Mouse (Mus musculus): ENCODE data around the gene Zfp319. TPM values are rescaled to one million over a fixed set of nuclear protein-coding genes. Genes with fewer than 3 reads are reported as not detected.
A peak's percentile ranks its signal among the peaks of the same experiment; 100 is the strongest.

Zfp319 gene
- total RNA-seq, 1 experiment, result 3.2 TPM

GRCm38 (mm10) chr8:95336363-95336762, 4.6 kb upstream of the Zfp319 start:
- TF ChIP-seq ZNF384 (IDR thresholded peaks at IDR 0.05; ENCODE audit: low read depth, low read length) (no peak), HCFC1 (IDR thresholded peaks at IDR 0.05; ENCODE audit: borderline replicate concordance, insufficient read depth, low read length) (no peak), MAFK (IDR thresholded peaks at IDR 0.05; ENCODE audit: insufficient read depth, low read depth, low read length) (no peak), ZC3H11A (IDR thresholded peaks at IDR 0.05; ENCODE audit: borderline replicate concordance, low read depth, low read length) (no peak), CHD2 (IDR thresholded peaks at IDR 0.05; ENCODE audit: low read depth, low read length) (no peak)
- Histone ChIP-seq H3K9me3 (ENCODE audit: control insufficient read depth, insufficient read depth, low read depth, low read length) (no peaks in the 10 kb centered on the region), H3K4me1 (ENCODE audit: control insufficient read depth in 2 of 2, insufficient read depth in 2 of 2, low read length in 2 of 2, poor library complexity in 1 of 2) (peaks cover 3 to 5% of the 10 kb centered on the region in 2 experiments; a peak in 1 of 4 replicates), H3K9ac (ENCODE audit: insufficient read depth, low read depth, low read length, poor library complexity, severe bottlenecking) (no peak overlapping the region), H3K27ac (ENCODE audit: insufficient read depth, low read depth, low read length, poor library complexity, severe bottlenecking) (no peak overlapping the region), H3K4me3 (ENCODE audit: insufficient read depth in 1 of 2, low read depth in 1 of 2, low read length in 2 of 2, poor library complexity in 1 of 2, severe bottlenecking in 1 of 2) (no peak overlapping the region), H3K36me3 (ENCODE audit: control insufficient read depth, insufficient read depth, low read length, poor library complexity, severe bottlenecking) (no peaks in the 10 kb centered on the region; the same call in 1 of the 2 replicates)
- in situ Hi-C loops (cut with MboI; ENCODE audit: low sequenced_read_pairs in 2 of 2, unreplicated experiment in 2 of 2), result no loop called here
- no peak for DNase-seq (ENCODE audit: low read depth, low spot score)

- Histone ChIP-seq H3K27ac (ENCODE audit: insufficient read depth, low read depth, low read length, poor library complexity, severe bottlenecking) (no peak overlapping the region), H3K9ac (ENCODE audit: insufficient read depth, low read depth, low read length, poor library complexity, severe bottlenecking) (no peak overlapping the region), H3K9me3 (ENCODE audit: control insufficient read depth, insufficient read depth, low read depth, low read length) (no peaks in the 10 kb centered on the region), H3K4me1 (ENCODE audit: control insufficient read depth in 2 of 2, insufficient read depth in 2 of 2, low read length in 2 of 2, poor library complexity in 1 of 2) (peaks cover 3 to 8% of the 10 kb centered on the region in 2 experiments; a peak in 2 of 4 replicates), H3K36me3 (ENCODE audit: control insufficient read depth, insufficient read depth, low read length, poor library complexity, severe bottlenecking) (no peaks in the 10 kb centered on the region; the same call in 1 of the 2 replicates), H3K4me3 (ENCODE audit: insufficient read depth in 1 of 2, low read depth in 1 of 2, low read length in 2 of 2, poor library complexity in 1 of 2, severe bottlenecking in 1 of 2) (no peak overlapping the region)
- in situ Hi-C loops (cut with MboI; ENCODE audit: low sequenced_read_pairs in 2 of 2, unreplicated experiment in 2 of 2), result no loop called here
- TF ChIP-seq CHD2 (IDR thresholded peaks at IDR 0.05; ENCODE audit: low read depth, low read length) (no peak), HCFC1 (IDR thresholded peaks at IDR 0.05; ENCODE audit: borderline replicate concordance, insufficient read depth, low read length) (no peak), ZC3H11A (IDR thresholded peaks at IDR 0.05; ENCODE audit: borderline replicate concordance, low read depth, low read length) (no peak), ZNF384 (IDR thresholded peaks at IDR 0.05; ENCODE audit: low read depth, low read length) (no peak), MAFK (IDR thresholded peaks at IDR 0.05; ENCODE audit: insufficient read depth, low read depth, low read length) (no peak)
- DNase-seq (ENCODE audit: low read depth, low spot score), result no peak
Measured at GRCm38 (mm10) chr8:95335706-95336105, 4.0 kb upstream of the Zfp319 start.

- peaks cover 3 to 14% of the 10 kb centered on the region in 2 experiments; a peak in 2 of 4 replicates for H3K4me1 ChIP-seq (ENCODE audit: control insufficient read depth in 2 of 2, insufficient read depth in 2 of 2, low read length in 2 of 2, poor library complexity in 1 of 2)
- H3K4me3 ChIP-seq (ENCODE audit: insufficient read depth in 1 of 2, low read depth in 1 of 2, low read length in 2 of 2, poor library complexity in 1 of 2, severe bottlenecking in 1 of 2), result peak overlapping the region; percentile 82 to 96
- peaks cover 7% of the 10 kb centered on the region; the same call in 1 of the 2 replicates for H3K36me3 ChIP-seq (ENCODE audit: control insufficient read depth, insufficient read depth, low read length, poor library complexity, severe bottlenecking)
- no peak overlapping the region; the same call in 1 of the 2 replicates for H3K27ac ChIP-seq (ENCODE audit: insufficient read depth, low read depth, low read length, poor library complexity, severe bottlenecking)
- DNase-seq (ENCODE audit: low read depth, low spot score), result no peak
- peak overlapping the region; percentile 82 for H3K9ac ChIP-seq (ENCODE audit: insufficient read depth, low read depth, low read length, poor library complexity, severe bottlenecking)
- peak; percentile 52 for TF ChIP-seq ZNF384 (IDR thresholded peaks at IDR 0.05; ENCODE audit: low read depth, low read length)
- TF ChIP-seq MAFK (IDR thresholded peaks at IDR 0.05; ENCODE audit: insufficient read depth, low read depth, low read length), result no peak
- no peak for TF ChIP-seq ZC3H11A (IDR thresholded peaks at IDR 0.05; ENCODE audit: borderline replicate concordance, low read depth, low read length)
- in situ Hi-C loops (cut with MboI; ENCODE audit: low sequenced_read_pairs in 2 of 2, unreplicated experiment in 2 of 2), result no loop called here
- no peaks in the 10 kb centered on the region for H3K9me3 ChIP-seq (ENCODE audit: control insufficient read depth, insufficient read depth, low read depth, low read length)
Measured at GRCm38 (mm10) chr8:95332437-95333199, 868 bp upstream of the Zfp319 start.

- in situ Hi-C loops (cut with MboI; ENCODE audit: low sequenced_read_pairs in 2 of 2, unreplicated experiment in 2 of 2), result no loop called here
- Histone ChIP-seq H3K27ac (ENCODE audit: insufficient read depth, low read depth, low read length, poor library complexity, severe bottlenecking) (no peak overlapping the region), H3K9me3 (ENCODE audit: control insufficient read depth, insufficient read depth, low read depth, low read length) (no peaks in the 10 kb centered on the region), H3K4me1 (ENCODE audit: control insufficient read depth in 2 of 2, insufficient read depth in 2 of 2, low read length in 2 of 2, poor library complexity in 1 of 2) (peaks cover 3 to 14% of the 10 kb centered on the region in 2 experiments; a peak in 2 of 4 replicates), H3K9ac (ENCODE audit: insufficient read depth, low read depth, low read length, poor library complexity, severe bottlenecking) (peak overlapping the region; percentile 85), H3K36me3 (ENCODE audit: control insufficient read depth, insufficient read depth, low read length, poor library complexity, severe bottlenecking) (peaks cover 15% of the 10 kb centered on the region; the same call in 1 of the 2 replicates), H3K4me3 (ENCODE audit: insufficient read depth in 1 of 2, low read depth in 1 of 2, low read length in 2 of 2, poor library complexity in 1 of 2, severe bottlenecking in 1 of 2) (peak overlapping the region; percentile 82 to 96)
- TF ChIP-seq ZC3H11A (IDR thresholded peaks at IDR 0.05; ENCODE audit: borderline replicate concordance, low read depth, low read length) (no peak), MAFK (IDR thresholded peaks at IDR 0.05; ENCODE audit: insufficient read depth, low read depth, low read length) (no peak), CHD2 (IDR thresholded peaks at IDR 0.05; ENCODE audit: low read depth, low read length) (no peak), HCFC1 (IDR thresholded peaks at IDR 0.05; ENCODE audit: borderline replicate concordance, insufficient read depth, low read length) (no peak), ZNF384 (IDR thresholded peaks at IDR 0.05; ENCODE audit: low read depth, low read length) (no peak)
- DNase-seq (ENCODE audit: low read depth, low spot score), result no peak
Measured at GRCm38 (mm10) chr8:95331156-95331719, 512 bp downstream of the Zfp319 start.

Data from ES-E14 (cell line).